Mouse (Mus musculus) lung, embryonic 14.5 days (tissue): ENCODE data around the gene Agbl4. TPM values are rescaled to one million over a fixed set of nuclear protein-coding genes. Genes with fewer than 3 reads are reported as not detected.

Experiments
- ATAC-seq: fragments of 200-750 bp; cut with Nextera tagmentation; 2 replicates; pipeline ENCODE4 v1.8.0; 2017; ENCODE audit warnings: mild to moderate bottlenecking, moderate TSS enrichment, moderate library complexity; ENCODE audit not compliant: insufficient read depth
- DNase-seq: peaks from one replicate; pipeline ENCODE4 v3.0.0-alpha.2; 2015
- H3K27ac ChIP-seq: fragments of 300-500 bp; sonication (generic); 2 replicates; pipeline ENCODE4 v1.5.1; 2014; ENCODE audit warnings: low read depth, mild to moderate bottlenecking, moderate library complexity
- H3K27me3 ChIP-seq: fragments of 300-500 bp; sonication (generic); 2 replicates; pipeline ENCODE4 v1.6.1; 2014; ENCODE audit warnings: low read length, control low read depth; ENCODE audit not compliant: insufficient read depth
- H3K36me3 ChIP-seq: fragments of 300-500 bp; sonication (generic); 2 replicates; pipeline ENCODE4 v1.6.1; 2014; ENCODE audit warnings: control low read depth; ENCODE audit not compliant: insufficient read depth
- H3K4me1 ChIP-seq: fragments of 300-500 bp; sonication (generic); 2 replicates; pipeline ENCODE4 v1.6.1; 2014; ENCODE audit warnings: antibody characterized with exemption, control low read depth; ENCODE audit not compliant: insufficient read depth
- H3K4me2 ChIP-seq: fragments of 300-500 bp; sonication (generic); 2 replicates; pipeline ENCODE4 v1.6.1; 2014; ENCODE audit warnings: mild to moderate bottlenecking
- H3K4me3 ChIP-seq: fragments of 300-500 bp; sonication (generic); 2 replicates; pipeline ENCODE4 v1.5.1; 2014; ENCODE audit warnings: low read depth, low read length
- H3K9ac ChIP-seq: fragments of 300-500 bp; sonication (generic); 2 replicates; pipeline ENCODE4 v1.6.1; 2014
- H3K9me3 ChIP-seq: fragments of 300-500 bp; sonication (generic); 2 replicates; pipeline ENCODE4 v1.6.1; 2016; ENCODE audit warnings: low read depth, low read length, control low read depth
- CTCF ChIP-seq: IDR thresholded peaks from 2 replicates; pipeline ENCODE4 v1.5.1; 2016; ENCODE audit warnings: antibody characterized with exemption, low read depth
- WGBS: fragments of 180-500 bp; shearing (Covaris S2); extraction: QIAGEN DNeasy Blood & Tissue Kit; methylation state at CpG from one replicate; pipeline ENCODE4 v1.1.7; 2014; 5-methylcytosine and 5-hydroxymethylcytosine counted together
- polyA plus RNA-seq: library from polyadenylated mRNA; unstranded; fragments of >200 nt; fragmentation: Nextera tagmentation; extraction: Ambion mirVana; gene quantifications from 2 replicates; pipeline ENCODE4 v1.2.1, GENCODE M21; 2014

Gene Agbl4
- polyA plus RNA-seq, 1 experiment from 2014 or later = 0.34 TPM

DNA sequence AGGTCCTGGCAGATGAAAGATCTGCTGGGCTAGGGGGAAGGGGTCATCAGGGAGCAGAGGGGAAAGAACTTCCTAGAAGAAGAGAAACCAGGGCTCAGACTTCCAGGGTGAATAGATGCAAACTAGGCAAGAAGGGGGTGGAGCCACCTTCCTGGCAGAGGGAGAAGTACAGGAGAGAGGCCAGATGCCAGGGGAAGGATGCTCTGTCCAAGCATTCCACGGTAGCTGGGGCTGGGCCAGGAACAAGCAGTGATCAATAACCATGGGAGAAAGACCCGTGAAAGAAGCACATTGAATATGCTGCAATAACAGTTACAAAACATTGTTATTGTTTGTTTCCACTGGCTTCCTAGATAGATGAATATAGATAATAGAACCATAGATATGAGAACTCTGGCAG, 1224.4 kb downstream of the Agbl4 start:
- no peak overlapping the region for H3K9ac ChIP-seq
- H3K27ac ChIP-seq = no peak overlapping the region
- H3K36me3 ChIP-seq = no peaks in the 10 kb centered on the region
- DNase-seq = no peak
- H3K4me1 ChIP-seq = no peaks in the 10 kb centered on the region
- H3K27me3 ChIP-seq = no peaks in the 10 kb centered on the region
- 35% methylated on average over 2 of the region's 2 CpGs for WGBS
- H3K9me3 ChIP-seq = no peaks in the 10 kb centered on the region
- TF ChIP-seq CTCF = no peak
- H3K4me2 ChIP-seq = no peak overlapping the region
- ATAC-seq = no peak
- no peak overlapping the region for H3K4me3 ChIP-seq

DNA sequence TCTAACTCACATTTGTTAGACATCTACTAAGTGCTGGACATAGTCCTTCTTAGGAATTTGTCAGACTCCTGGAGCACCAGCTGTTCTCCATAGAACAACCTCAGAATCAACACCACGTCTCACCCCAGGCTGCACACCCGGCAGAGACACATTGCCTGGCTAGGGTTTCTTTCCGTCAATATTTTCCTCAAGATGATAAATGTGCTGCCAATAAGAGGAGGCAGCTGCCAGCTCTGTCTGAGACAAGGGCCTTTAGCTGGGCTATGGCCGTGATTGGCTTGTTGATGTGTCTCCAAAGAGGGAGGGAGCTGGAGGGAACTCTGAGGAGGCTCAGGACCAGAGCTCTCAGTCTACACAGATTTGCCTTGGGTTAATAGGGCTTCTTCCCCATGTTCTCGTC, 1227.5 kb downstream of the Agbl4 start:
- TF ChIP-seq CTCF = no peak
- ATAC-seq (peak; percentile 81), DNase-seq (peak; percentile 76)

DNA sequence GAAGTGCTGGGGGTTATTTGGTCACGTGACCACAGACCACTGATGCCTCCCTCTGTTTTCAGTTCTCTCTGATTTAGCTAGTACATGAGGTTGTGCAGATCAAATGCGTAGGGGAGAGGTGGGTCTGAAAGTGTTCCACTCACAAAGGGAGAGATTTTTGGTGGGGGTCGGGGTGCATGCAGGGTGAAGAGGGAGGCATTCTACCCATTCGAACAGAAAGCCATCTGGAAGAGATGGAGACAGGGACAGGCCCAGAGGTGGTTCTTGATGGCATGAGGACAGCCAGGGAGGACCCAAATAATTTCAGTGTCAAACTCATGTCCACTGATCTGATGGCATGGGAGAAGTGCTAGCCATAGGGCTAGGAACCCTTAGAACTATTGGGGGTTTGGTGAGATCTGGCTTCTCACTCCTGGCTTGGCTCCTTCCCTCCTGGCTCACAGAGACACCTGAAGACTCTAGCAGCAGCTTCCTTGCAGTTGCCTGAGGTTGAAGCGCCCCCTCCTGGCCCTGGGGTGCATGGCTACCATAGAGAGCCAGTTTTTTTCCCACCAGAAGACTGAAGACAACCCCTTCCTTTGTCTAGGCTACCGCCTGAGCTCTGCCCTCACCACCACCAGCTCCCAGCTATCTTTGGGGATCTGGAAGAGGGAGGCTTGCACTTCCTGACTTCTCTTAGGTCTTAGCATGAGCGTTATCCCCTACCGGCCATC, 1228.8 kb downstream of the Agbl4 start:
- Histone ChIP-seq H3K27ac (no peak overlapping the region), H3K36me3 (no peaks in the 10 kb centered on the region), H3K9me3 (no peaks in the 10 kb centered on the region), H3K4me2 (no peak overlapping the region), H3K4me1 (no peaks in the 10 kb centered on the region), H3K4me3 (no peak overlapping the region), H3K9ac (no peak overlapping the region), H3K27me3 (no peaks in the 10 kb centered on the region)
- peak; percentile 84 for TF ChIP-seq CTCF
- ATAC-seq (peak; percentile 53), DNase-seq (peak; percentile 76)
- 36% methylated on average over 8 of the region's 8 CpGs for WGBS

More for the DNA sequence above, 1227.5 kb downstream of the Agbl4 start:
- Histone ChIP-seq H3K9ac (no peak overlapping the region), H3K4me3 (no peak overlapping the region), H3K27me3 (no peaks in the 10 kb centered on the region), H3K36me3 (no peaks in the 10 kb centered on the region), H3K9me3 (no peaks in the 10 kb centered on the region), H3K4me2 (no peak overlapping the region), H3K4me1 (no peaks in the 10 kb centered on the region), H3K27ac (no peak overlapping the region)
- 28% methylated on average over 5 of the region's 5 CpGs for WGBS

DNA sequence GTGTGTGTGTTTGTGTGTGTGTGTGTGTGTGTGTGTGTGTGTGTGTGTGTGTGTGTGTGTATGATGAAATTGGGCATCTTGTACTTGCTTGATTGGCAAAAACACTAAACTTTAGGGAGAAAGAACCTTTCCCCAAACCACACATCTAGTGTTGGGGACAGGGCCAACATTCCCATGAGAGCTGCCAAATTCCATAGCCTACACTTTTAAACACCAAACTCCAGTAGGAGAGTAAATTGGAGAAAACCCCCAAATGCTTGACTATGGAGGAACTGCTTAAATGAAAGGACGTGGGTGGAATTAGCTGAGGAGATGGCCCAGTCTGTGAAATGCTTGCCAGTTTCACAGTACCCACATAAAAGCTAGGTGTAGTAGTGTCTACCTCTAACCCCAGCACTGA, 1235.2 kb downstream of the Agbl4 start:
- Histone ChIP-seq H3K36me3 (no peaks in the 10 kb centered on the region), H3K4me2 (no peak overlapping the region), H3K27ac (no peak overlapping the region), H3K4me1 (no peaks in the 10 kb centered on the region), H3K9ac (no peak overlapping the region), H3K27me3 (no peaks in the 10 kb centered on the region), H3K4me3 (no peak overlapping the region), H3K9me3 (no peaks in the 10 kb centered on the region)
- WGBS = 67% methylated on average over 1 of the region's 1 CpGs
- DNase-seq (peak; percentile 17), ATAC-seq (no peak)
- TF ChIP-seq CTCF = no peak

DNA sequence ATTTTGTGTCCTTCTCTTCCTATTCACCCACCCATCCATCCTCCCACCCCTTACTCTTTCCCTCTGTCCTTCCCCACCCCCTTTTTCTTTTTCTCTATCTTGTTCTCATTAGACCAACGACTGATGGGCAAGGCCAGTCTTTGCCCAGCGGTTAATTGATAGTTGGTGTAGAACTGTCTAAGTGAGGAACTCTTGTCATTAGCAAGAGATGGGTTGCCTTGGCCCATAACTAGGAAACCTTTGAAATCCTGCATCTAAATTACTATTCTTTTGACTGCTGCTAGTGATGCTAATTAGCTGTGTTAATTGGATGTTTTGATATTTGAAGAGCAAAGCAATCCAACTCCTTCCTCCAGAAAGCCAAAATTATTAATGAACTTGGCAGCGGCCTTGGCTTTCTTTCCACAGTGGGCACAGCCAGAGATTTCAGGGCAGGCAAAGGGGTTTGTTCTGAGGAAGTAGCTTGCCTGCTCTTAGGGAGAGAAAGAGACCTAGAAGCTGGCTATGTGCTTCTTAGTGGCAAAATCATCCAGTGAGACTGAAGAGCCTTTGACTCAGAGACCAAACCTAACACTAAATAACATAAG, 1238.2 kb downstream of the Agbl4 start:
- no peak for ATAC-seq
- H3K27ac ChIP-seq = no peak overlapping the region
- H3K9me3 ChIP-seq = no peaks in the 10 kb centered on the region
- no peak overlapping the region for H3K9ac ChIP-seq
- no peak for TF ChIP-seq CTCF
- no peak for DNase-seq
- H3K4me3 ChIP-seq = no peak overlapping the region
- no peak overlapping the region for H3K4me2 ChIP-seq
- no peaks in the 10 kb centered on the region for H3K27me3 ChIP-seq
- 78% methylated on average over 3 of the region's 3 CpGs for WGBS
- no peaks in the 10 kb centered on the region for H3K4me1 ChIP-seq
- no peaks in the 10 kb centered on the region for H3K36me3 ChIP-seq

DNA sequence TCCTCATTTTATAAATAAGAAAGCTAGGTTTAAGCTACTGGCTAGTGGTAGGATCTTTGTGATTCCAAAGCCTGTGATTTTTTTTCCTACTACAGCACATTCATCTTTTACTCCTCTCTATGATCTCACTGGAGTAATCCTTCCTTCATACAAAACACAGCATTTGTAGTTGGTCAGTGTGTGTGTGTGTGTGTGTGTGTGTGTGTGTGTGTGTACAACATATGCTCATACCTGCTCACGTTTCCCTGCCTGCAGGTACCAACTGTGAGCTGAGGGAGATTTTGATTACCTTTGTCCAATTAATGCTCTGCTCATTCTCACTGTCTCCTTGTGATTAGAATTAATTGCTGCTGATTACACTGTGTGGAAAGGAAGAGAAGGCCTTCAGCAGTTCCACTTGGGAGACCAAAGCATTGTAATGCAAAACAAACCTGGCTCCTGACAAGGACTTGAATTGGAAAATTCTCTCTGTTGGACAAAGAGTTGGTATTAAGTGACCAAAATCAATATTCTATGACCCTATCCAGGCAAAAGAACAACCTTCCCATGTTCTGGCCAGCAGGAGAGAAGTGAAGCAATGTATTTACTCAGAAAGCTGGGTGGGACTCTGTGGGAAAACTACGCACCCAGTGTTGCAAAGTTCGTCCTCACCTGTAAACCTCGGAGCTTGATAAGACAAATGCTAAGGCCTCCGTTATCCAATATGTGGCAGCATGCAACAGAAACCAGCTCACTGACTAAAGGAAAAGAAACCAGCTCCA, 1241.7 kb downstream of the Agbl4 start:
- no peaks in the 10 kb centered on the region for H3K9me3 ChIP-seq
- no peaks in the 10 kb centered on the region for H3K27me3 ChIP-seq
- H3K9ac ChIP-seq = no peak overlapping the region
- H3K4me3 ChIP-seq = no peak overlapping the region
- H3K27ac ChIP-seq = no peak overlapping the region
- DNase-seq (no peak), ATAC-seq (no peak)
- H3K4me1 ChIP-seq = no peaks in the 10 kb centered on the region
- H3K4me2 ChIP-seq = no peak overlapping the region
- TF ChIP-seq CTCF = no peak
- H3K36me3 ChIP-seq = no peaks in the 10 kb centered on the region
- 73% methylated on average over 5 of the region's 5 CpGs for WGBS
